Mouse (Mus musculus): ENCODE measurements around the gene Syngr4.

Syngr4 gene

DNA sequence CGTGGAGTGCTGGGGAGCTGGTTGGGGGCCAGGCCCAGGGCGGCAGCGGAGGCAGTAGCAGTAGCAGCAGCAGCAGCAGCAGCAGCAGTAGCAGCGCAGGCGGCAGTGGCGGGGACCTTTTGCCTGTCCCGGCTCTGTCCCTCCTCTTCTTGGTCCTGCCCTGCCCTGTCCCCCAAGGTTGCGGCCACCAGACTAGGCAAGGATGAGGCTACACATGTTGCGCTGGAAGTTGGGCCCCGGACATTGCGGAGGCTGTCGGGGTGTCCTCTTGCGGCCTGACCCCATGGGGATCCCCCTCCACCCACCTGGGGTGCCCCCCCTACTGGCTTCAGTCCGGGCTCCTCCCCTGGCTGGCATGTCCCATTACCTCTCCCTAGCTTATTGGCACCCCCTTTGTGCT lies 26.7 kb downstream of the Syngr4 start:
- DNase-seq (ENCODE audit: low spot score in 2 of 2), result no peak

- no peak for DNase-seq (ENCODE audit: low spot score in 2 of 2)
These were observed 27.3 kb downstream of the Syngr4 start for GRCm38 (mm10) chr7:45869107-45869670.

DNA sequence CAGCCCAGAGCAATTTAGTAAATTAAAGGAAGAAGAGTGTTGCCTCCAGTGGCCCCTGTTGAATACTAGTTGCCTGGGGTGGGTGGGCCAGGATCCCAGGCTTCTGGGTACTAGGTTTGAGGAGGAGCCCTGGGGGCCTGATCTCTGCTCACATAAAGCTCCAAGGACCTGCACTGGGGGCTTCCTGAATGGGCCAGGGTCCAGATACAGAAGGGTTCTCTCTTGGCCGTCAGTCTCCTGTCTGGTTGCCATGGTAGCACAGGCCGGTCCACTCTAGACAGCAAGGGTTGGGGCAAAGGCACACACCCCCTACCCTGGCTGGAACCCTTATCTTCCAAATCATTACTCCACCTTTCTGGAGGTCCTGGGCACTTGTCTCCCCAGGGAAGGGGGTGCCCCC lies 28.6 kb downstream of the Syngr4 start:
- no peak for DNase-seq (ENCODE audit: low spot score in 2 of 2)

GRCm38 (mm10) chr7:45865925-45866910 lies 30.3 kb downstream of the Syngr4 start:
- peak; percentile 95 for DNase-seq (ENCODE audit: low spot score in 2 of 2)

DNA sequence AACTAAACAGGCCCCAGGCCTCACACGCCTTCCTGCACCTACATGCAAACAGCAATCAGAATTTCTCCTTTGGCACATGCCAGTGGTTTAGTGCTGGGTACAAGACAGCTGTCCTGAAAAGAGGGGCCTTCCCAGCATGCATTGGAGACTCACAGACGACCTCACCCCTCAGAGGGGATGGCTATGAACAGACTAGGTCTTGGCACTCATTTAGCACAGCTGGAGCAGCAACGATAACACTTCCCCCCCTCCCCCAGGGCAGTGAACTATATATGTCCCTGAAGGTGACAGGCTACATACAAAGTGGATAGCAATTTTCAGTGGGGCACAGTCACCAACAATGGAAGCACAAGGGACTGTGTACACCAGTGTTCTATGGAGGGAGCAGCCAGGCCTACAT lies 32.1 kb downstream of the Syngr4 start:
- no peak for DNase-seq (ENCODE audit: low spot score in 2 of 2)

- no peak for DNase-seq (ENCODE audit: low spot score in 2 of 2)
These were observed 33.7 kb downstream of the Syngr4 start for GRCm38 (mm10) chr7:45862804-45863203.

GRCm38 (mm10) chr7:45859008-45859407 lies 37.5 kb downstream of the Syngr4 start:
- DNase-seq (ENCODE audit: low spot score in 2 of 2), result no peak

- no peak for DNase-seq (ENCODE audit: low spot score in 2 of 2)
These were observed 39.3 kb downstream of the Syngr4 start for GRCm38 (mm10) chr7:45856950-45857901.

GRCm38 (mm10) chr7:45853089-45853488 lies 43.4 kb downstream of the Syngr4 start:
- no peak for DNase-seq (ENCODE audit: low spot score in 2 of 2)

DNA sequence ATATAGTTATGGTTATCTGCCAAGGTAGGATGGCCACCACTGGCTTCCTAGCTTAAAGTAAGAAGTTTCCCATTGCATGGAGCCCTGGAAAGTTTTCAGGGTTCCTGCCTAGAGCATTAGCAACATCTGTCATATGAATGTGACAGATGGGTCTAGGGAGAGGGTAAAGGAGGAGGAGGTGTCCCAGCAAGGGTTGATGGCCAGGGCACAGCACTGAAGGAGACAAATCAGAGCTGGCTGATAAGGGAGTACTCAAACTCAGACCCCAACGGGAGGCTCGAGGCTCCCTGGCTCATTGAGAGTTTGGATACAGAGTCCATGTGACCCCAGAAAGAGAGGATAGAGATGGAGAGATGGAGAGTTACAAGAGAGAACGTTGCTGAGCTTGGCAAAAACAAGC lies 45.9 kb downstream of the Syngr4 start:
- DNase-seq (ENCODE audit: low spot score in 2 of 2), result no peak

GRCm38 (mm10) chr7:45848447-45849027 lies 48.0 kb downstream of the Syngr4 start:
- DNase-seq (ENCODE audit: low spot score in 2 of 2), result no peak

GRCm38 (mm10) chr7:45842950-45843744 lies 53.4 kb downstream of the Syngr4 start:
- no peak for DNase-seq (ENCODE audit: low spot score in 2 of 2)

Measured in urinary bladder, postnatal 4 days (tissue).